Mouse (Mus musculus): ENCODE measurements around the gene Gli2. TPM values are rescaled to one million over a fixed set of nuclear protein-coding genes. Genes with fewer than 3 reads are reported as not detected.

The Gli2 gene
- polyA plus RNA-seq, 1 experiment from 2014 or later, result 1.7 TPM

DNA sequence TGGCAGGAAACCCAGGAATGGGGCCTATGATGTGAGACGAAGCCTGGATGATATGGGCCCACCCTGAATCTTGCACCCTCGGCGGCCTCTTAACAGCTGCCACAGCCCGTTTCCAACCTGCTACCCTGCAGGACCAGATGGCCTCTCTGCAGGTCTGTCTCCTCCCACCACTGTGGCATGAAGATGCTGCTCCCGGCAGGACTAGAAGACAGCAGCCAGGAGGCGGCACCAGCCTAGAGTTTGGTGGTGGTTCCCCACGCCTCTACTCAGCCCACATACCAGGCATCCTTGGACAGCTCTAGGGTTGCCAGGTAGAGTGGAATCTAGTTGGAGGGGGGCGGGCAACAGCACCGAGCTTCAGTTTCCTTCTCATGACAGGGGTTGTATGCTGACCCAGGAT, 188.7 kb downstream of the Gli2 start:
- ATAC-seq (ENCODE audit: low FRiP score), result no peak
- Histone ChIP-seq H3K9me3 (no peaks in the 10 kb centered on the region), H3K27ac (no peak overlapping the region), H3K4me1 (replicated peaks) (no peaks in the 10 kb centered on the region), H3K27me3 (no peaks in the 10 kb centered on the region), H3K4me2 (no peak overlapping the region), H3K36me3 (no peaks in the 10 kb centered on the region), H3K9ac (no peak overlapping the region), H3K4me3 (no peak overlapping the region)
- 77% methylated on average over 9 of the region's 9 CpGs for WGBS

DNA sequence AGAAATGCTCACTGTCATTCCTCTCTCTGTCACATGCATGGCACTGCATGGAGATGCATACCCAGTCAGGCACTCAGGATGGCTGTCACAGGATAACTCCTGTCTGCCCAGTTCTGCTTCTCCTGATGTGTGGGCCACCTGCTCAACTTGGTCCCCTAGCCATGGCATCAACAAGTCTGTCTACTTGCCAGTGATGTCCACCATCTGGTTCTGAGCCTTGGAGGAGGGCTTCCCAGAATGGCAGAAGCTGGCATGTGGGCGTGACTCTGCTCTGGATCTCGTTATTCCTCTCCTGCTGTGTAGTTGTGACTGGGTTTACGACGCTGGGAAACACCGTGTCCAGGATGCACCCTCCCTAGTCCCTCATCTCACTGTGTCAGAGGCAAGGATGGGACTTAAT, 189.4 kb downstream of the Gli2 start:
- Histone ChIP-seq H3K4me3 (no peak overlapping the region), H3K9me3 (no peaks in the 10 kb centered on the region), H3K9ac (no peak overlapping the region), H3K36me3 (no peaks in the 10 kb centered on the region), H3K27me3 (no peaks in the 10 kb centered on the region), H3K27ac (no peak overlapping the region), H3K4me1 (replicated peaks) (peaks cover 3% of the 10 kb centered on the region; the same call in 1 of the 2 replicates), H3K4me2 (no peak overlapping the region)
- no peak for ATAC-seq (ENCODE audit: low FRiP score)
- WGBS, result 77% methylated on average over 5 of the region's 5 CpGs

DNA sequence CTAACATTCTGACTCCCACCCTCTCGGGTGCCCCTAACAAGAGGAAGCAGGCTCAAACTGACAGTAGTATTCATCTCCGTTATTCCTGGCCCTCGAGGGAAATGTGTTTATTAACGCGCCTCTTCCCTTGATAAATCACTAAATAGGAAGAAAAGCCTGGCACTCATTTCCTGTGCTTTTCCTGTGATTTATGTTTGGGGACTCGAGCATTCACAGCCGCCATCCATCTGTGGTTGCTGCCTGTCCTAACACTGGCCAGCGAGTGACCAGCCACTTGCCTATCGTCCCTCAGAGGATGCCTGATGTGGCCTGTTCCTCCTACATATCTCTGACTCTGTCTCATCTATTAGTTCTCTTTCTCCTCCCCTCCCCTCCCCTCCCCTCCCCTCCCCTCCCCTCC, 195.3 kb downstream of the Gli2 start:
- Histone ChIP-seq H3K4me3 (no peak overlapping the region), H3K27me3 (no peaks in the 10 kb centered on the region), H3K36me3 (no peaks in the 10 kb centered on the region), H3K9ac (no peak overlapping the region), H3K27ac (no peak overlapping the region), H3K4me1 (replicated peaks) (peaks cover 13% of the 10 kb centered on the region), H3K9me3 (no peaks in the 10 kb centered on the region), H3K4me2 (no peak overlapping the region)
- WGBS, result 50% methylated on average over 9 of the region's 9 CpGs
- ATAC-seq (ENCODE audit: low FRiP score), result no peak

DNA sequence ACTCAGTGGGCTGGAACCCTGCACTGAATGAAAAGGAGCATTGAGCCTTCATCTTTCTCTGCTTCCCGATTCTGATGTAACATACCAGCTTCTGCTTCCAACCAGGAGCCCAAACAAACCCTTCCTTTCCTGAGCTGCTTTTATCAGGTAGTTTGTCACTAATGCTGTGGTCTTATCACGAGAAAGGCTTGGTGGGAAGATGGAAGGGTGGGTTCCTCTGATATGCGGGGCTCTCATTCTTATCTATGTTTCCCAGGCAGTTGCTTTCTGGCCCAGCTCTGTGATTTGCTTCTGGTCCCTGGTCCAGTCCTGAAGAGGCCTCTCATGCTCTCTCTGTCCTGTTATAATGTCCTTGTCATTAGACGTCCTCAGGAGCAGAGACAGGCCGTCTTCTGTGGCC, 222.8 kb downstream of the Gli2 start:
- H3K4me3 ChIP-seq, result no peak overlapping the region
- ATAC-seq (ENCODE audit: low FRiP score), result no peak
- 0 out of 2 replicates have a peak, but pooled peaks cover 3% of the 10 kb centered on the region for H3K27me3 ChIP-seq
- H3K4me2 ChIP-seq, result no peak overlapping the region
- WGBS, result 76% methylated on average over 5 of the region's 5 CpGs
- peaks cover 3% of the 10 kb centered on the region for H3K4me1 ChIP-seq (replicated peaks)
- H3K36me3 ChIP-seq, result peaks cover 2% of the 10 kb centered on the region
- no peak overlapping the region for H3K9ac ChIP-seq
- H3K27ac ChIP-seq, result no peak overlapping the region
- no peaks in the 10 kb centered on the region for H3K9me3 ChIP-seq

DNA sequence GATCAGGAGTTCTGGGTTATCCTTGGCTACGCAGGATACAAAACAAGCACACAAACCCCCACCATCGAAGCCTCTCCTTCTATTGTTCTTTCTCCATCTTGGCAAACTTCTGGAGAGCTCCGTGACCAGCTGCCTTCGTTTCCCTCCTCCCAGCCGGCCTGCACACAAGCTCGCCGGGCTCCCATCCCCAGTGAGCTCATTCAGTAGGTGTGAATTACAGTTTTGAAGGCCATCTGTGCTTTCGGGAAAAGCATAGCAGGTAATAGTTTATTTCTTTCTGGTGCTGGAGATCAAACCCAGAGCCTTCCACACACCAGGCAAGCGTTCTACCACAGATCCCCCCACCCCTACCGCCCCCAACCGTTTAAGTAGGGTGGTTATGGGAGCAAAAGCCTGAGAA, 226.8 kb downstream of the Gli2 start:
- Histone ChIP-seq H3K4me2 (no peak overlapping the region), H3K9ac (no peak overlapping the region), H3K4me3 (no peak overlapping the region), H3K27ac (no peak overlapping the region), H3K27me3 (0 out of 2 replicates have a peak, but pooled peaks cover 3% of the 10 kb centered on the region), H3K9me3 (peaks cover 4% of the 10 kb centered on the region; the same call in 1 of the 2 replicates), H3K4me1 (replicated peaks) (peaks cover 6% of the 10 kb centered on the region), H3K36me3 (no peaks in the 10 kb centered on the region)
- 95% methylated on average over 11 of the region's 11 CpGs for WGBS
- ATAC-seq (ENCODE audit: low FRiP score), result no peak

DNA sequence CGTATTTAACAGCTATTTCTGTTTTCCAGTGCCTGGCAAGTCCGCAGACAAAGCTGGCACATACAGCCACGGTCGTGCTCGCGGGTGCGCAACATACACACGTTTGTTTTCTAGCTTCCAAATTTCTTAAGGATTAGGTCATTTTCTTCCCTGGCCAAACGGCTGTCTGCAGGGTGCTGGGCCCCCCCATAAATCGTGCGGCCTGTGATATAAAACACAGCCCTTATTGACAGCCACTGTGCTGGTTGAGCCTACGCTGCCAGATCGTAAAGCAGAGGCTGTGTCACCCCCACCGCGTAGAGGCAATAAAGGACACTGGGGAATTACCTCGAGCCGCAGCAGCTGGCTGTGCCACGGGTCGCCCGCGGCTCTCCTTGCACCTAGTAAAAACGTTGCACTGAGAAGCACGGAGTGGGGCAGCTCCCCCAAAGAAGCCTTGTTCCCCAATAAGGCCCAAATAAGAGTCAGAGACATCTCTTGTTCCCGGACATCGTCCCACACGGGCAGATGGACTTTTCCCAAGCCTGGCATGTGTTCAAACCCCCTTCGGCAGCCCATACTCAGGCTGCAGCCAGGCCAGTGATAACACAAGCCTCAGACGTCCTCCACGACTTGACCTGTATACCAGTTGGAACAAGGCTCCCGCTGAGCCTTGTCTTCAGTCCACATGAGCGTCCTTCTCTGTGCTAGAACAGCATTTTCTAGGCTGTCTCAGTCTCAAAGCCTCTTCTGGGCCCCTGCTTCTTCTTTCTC, 227.8 kb downstream of the Gli2 start:
- 0 out of 2 replicates have a peak, but pooled peaks have one; percentile 33 for ATAC-seq (ENCODE audit: low FRiP score)
- no peaks in the 10 kb centered on the region for H3K36me3 ChIP-seq
- H3K4me1 ChIP-seq (replicated peaks), result peaks cover 6% of the 10 kb centered on the region
- peak overlapping the region; percentile 30; the same call in 1 of the 2 replicates for H3K27ac ChIP-seq
- WGBS, result 60% methylated on average over 31 of the region's 31 CpGs
- H3K9ac ChIP-seq, result no peak overlapping the region
- peak overlapping the region; percentile 8; the same call in 1 of the 2 replicates for H3K4me2 ChIP-seq
- 0 out of 2 replicates have a peak, but pooled peaks cover 3% of the 10 kb centered on the region for H3K27me3 ChIP-seq
- no peak overlapping the region for H3K4me3 ChIP-seq
- peaks cover 4% of the 10 kb centered on the region; the same call in 1 of the 2 replicates for H3K9me3 ChIP-seq

DNA sequence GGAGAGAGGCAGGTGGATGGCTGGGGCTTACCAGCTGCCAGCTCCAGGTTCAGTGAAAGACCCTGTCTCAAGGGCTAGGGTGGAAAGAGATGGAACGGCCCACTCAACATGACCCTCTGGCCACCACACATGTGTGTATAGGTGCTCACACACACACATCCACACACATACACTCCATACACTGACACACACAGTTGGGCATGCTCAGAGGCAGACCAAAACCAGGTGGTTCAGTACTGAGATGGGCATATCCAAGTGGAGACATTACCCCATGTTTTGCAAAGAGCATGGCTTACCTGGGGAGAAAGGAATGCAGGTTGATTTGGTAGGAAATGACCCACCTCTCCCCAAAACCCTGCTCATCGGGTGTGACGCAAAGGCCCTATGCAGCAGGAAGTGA, 228.4 kb downstream of the Gli2 start:
- H3K9ac ChIP-seq, result no peak overlapping the region
- no peaks in the 10 kb centered on the region for H3K36me3 ChIP-seq
- WGBS, result 89% methylated on average over 3 of the region's 3 CpGs
- H3K4me3 ChIP-seq, result no peak overlapping the region
- H3K27ac ChIP-seq, result no peak overlapping the region
- H3K4me1 ChIP-seq (replicated peaks), result peaks cover 6% of the 10 kb centered on the region
- peaks cover 4% of the 10 kb centered on the region; the same call in 1 of the 2 replicates for H3K9me3 ChIP-seq
- ATAC-seq (ENCODE audit: low FRiP score), result no peak
- H3K4me2 ChIP-seq, result no peak overlapping the region
- H3K27me3 ChIP-seq, result 0 out of 2 replicates have a peak, but pooled peaks cover 3% of the 10 kb centered on the region

DNA sequence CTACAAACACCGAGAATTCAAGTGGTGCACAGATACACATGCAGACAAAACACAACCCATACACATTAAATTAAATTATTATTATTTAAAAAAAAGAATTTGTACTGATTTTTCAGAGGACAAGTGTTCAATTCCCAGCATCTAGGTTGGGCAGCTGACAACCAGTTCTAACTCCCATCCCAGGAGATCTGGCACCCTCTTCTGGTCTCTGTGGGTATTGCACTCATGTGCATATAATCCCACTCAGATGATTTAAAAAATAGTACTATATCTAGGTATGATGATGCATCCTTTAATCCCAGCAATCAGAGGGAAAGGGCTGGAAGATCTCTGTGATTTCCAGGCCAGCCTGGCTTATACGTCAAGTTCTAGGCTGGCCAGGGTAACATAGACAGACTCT, 231.2 kb downstream of the Gli2 start:
- H3K9ac ChIP-seq, result no peak overlapping the region
- H3K4me2 ChIP-seq, result no peak overlapping the region
- no peak overlapping the region for H3K27ac ChIP-seq
- ATAC-seq (ENCODE audit: low FRiP score), result no peak
- 0 out of 2 replicates have a peak, but pooled peaks cover 3% of the 10 kb centered on the region for H3K27me3 ChIP-seq
- 96% methylated on average over 2 of the region's 2 CpGs for WGBS
- H3K9me3 ChIP-seq, result peaks cover 9% of the 10 kb centered on the region; the same call in 1 of the 2 replicates
- H3K36me3 ChIP-seq, result no peaks in the 10 kb centered on the region
- peaks cover 6% of the 10 kb centered on the region for H3K4me1 ChIP-seq (replicated peaks)
- no peak overlapping the region for H3K4me3 ChIP-seq

DNA sequence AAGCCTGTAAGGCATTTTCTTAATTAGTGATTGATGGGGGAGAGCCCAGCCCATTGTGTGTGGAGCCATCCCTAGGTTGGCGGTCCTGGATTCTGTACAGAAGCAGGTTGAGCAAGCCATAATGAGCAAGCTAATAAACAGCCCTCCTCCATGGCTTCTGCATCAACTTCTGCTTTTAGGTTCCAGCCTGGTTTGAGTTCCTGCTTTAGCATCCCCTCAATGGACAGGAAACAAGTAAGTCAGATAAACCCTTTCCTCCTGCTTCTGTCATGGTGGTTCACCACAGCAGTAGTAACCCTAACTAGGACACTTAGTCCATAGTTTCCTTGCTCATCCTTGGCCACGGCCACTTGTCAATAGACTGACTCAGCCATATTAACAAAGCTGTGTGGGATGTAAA, 238.4 kb downstream of the Gli2 start:
- H3K27me3 ChIP-seq, result no peaks in the 10 kb centered on the region
- no peak overlapping the region for H3K4me2 ChIP-seq
- no peak overlapping the region for H3K4me3 ChIP-seq
- no peak for ATAC-seq (ENCODE audit: low FRiP score)
- no peak overlapping the region for H3K9ac ChIP-seq
- H3K27ac ChIP-seq, result no peak overlapping the region
- WGBS, result 94% methylated on average over 2 of the region's 2 CpGs
- no peaks in the 10 kb centered on the region for H3K36me3 ChIP-seq
- 0 out of 2 replicates have a peak, but pooled peaks cover 4% of the 10 kb centered on the region for H3K9me3 ChIP-seq
- H3K4me1 ChIP-seq (replicated peaks), result no peaks in the 10 kb centered on the region

DNA sequence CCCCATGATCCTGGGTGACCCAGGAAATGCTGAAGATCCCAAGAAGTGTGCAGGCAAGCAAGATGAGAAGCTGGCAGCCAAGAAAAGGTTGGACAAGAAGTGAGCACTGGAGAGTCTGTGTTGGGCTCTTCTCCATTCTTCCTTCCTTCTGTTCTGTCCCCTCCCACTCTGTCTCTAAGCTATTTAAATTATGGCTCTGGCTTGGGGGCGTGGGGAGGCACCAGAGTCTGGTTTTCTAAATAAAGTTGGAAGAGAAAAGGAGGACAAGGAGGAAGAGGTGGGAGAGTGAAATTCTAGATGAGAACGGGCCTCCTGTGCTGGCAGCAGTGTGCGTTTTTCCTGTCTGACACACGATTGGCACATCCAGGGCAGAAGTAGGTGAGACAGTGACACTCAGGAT, 243.1 kb downstream of the Gli2 start:
- Histone ChIP-seq H3K4me2 (no peak overlapping the region), H3K27me3 (no peaks in the 10 kb centered on the region), H3K4me3 (no peak overlapping the region), H3K9me3 (no peaks in the 10 kb centered on the region), H3K9ac (no peak overlapping the region), H3K4me1 (replicated peaks) (no peaks in the 10 kb centered on the region), H3K27ac (no peak overlapping the region), H3K36me3 (no peaks in the 10 kb centered on the region)
- ATAC-seq (ENCODE audit: low FRiP score), result no peak
- WGBS, result 78% methylated on average over 4 of the region's 4 CpGs

DNA sequence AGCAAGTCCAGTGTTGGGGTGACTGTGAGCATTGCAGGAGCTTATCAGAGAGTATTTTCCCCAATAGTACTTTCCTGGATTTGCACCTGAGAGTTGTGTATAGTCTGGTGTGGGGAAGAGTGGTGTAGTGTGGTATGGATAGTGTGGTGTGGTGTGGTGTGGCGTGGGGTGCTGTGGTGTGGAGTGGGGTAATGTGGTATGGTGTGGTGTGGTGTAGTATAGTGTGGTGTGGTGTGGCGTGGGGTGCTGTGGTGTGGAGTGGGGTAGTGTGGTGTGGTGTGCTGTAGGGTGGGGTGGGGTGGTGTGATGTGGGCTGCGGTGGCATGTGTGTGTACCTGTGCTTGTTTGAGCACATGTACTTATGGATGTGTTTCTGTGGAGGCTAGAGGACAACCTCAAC, 246.7 kb downstream of the Gli2 start:
- ATAC-seq (ENCODE audit: low FRiP score), result no peak
- 88% methylated on average over 3 of the region's 3 CpGs for WGBS
- Histone ChIP-seq H3K27me3 (peaks cover 3% of the 10 kb centered on the region; the same call in 1 of the 2 replicates), H3K4me1 (replicated peaks) (no peaks in the 10 kb centered on the region), H3K9me3 (no peaks in the 10 kb centered on the region), H3K36me3 (no peaks in the 10 kb centered on the region), H3K27ac (no peak overlapping the region), H3K4me2 (no peak overlapping the region), H3K9ac (no peak overlapping the region), H3K4me3 (no peak overlapping the region)

DNA sequence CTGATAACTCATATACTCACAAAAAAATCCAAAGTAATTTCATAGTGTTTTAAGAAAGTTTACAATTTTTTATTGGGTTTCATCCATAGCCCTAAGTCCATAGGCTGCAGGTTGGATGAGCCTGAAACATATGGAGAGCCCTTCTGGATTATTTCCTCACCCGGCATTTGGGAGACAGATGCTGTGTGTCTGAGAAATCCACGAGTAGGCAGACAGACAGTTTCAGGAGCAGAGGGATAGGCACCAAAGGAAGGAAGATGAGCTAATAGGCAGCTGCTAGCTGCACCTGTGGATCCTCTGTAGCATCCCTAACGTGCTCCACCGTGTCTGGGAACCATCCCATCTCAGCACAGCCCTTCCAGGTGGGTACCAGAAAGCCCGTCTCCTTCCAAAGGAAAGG, 251.3 kb downstream of the Gli2 start:
- H3K27me3 ChIP-seq, result peaks cover 3% of the 10 kb centered on the region; the same call in 1 of the 2 replicates
- no peak overlapping the region for H3K9ac ChIP-seq
- ATAC-seq (ENCODE audit: low FRiP score), result no peak
- H3K4me2 ChIP-seq, result no peak overlapping the region
- no peak overlapping the region for H3K27ac ChIP-seq
- no peaks in the 10 kb centered on the region for H3K9me3 ChIP-seq
- H3K4me3 ChIP-seq, result no peak overlapping the region
- H3K4me1 ChIP-seq (replicated peaks), result peaks cover 6% of the 10 kb centered on the region; the same call in 1 of the 2 replicates
- no peaks in the 10 kb centered on the region for H3K36me3 ChIP-seq
- WGBS, result 88% methylated on average over 5 of the region's 5 CpGs

Data from hindbrain, embryonic 13.5 days (tissue).